Mouse (Mus musculus) liver, adult 2 months (tissue): ENCODE measurements around the gene Gm6583. TPM values are rescaled to one million over a fixed set of nuclear protein-coding genes. Genes with fewer than 3 reads are reported as not detected.

Experiments
- DNase-seq: peaks from one replicate; pipeline ENCODE4 v3.0.0-alpha.2; 2011; ENCODE audit warnings: low read depth, low spot score; ENCODE audit errors: extremely low read depth
- H3K27ac ChIP-seq: fragments of 200-500 bp; replicated peaks from 2 replicates; pipeline ENCODE4 v1.5.1; 2012; ENCODE audit warnings: low read depth, mild to moderate bottlenecking, control low read depth, inconsistent platforms, low read length; ENCODE audit not compliant: insufficient read depth
- H3K27me3 ChIP-seq: fragments of 200-500 bp; 2 replicates; pipeline ENCODE4 v1.6.1; 2012; ENCODE audit warnings: mild to moderate bottlenecking, moderate library complexity, low read length, inconsistent platforms; ENCODE audit not compliant: control insufficient read depth, insufficient read depth
- H3K36me3 ChIP-seq: fragments of 200-500 bp; 2 replicates; pipeline ENCODE4 v1.6.1; 2012; ENCODE audit warnings: low read length, inconsistent platforms; ENCODE audit not compliant: control insufficient read depth, insufficient read depth
- H3K4me1 ChIP-seq: fragments of 200-500 bp; 2 replicates; pipeline ENCODE4 v1.6.1; 2011; ENCODE audit warnings: low read length; ENCODE audit not compliant: control insufficient read depth, insufficient read depth
- H3K4me3 ChIP-seq: fragments of 200-500 bp; 2 replicates; pipeline ENCODE4 v1.5.1; 2011; ENCODE audit warnings: low read depth, mild to moderate bottlenecking, control low read depth, low read length, moderate library complexity; ENCODE audit not compliant: insufficient read depth
- H3K79me2 ChIP-seq: fragments of 200-500 bp; 2 replicates; pipeline ENCODE4 v1.6.1; 2012; ENCODE audit warnings: inconsistent platforms, mild to moderate bottlenecking, low read length, moderate library complexity; ENCODE audit not compliant: control insufficient read depth, insufficient read depth
- H3K9ac ChIP-seq: fragments of 200-500 bp; 2 replicates; pipeline ENCODE4 v1.6.1; 2012; ENCODE audit warnings: low read depth, mild to moderate bottlenecking, control low read depth, inconsistent platforms, low read length
- CTCF ChIP-seq: fragments of 200-500 bp; IDR thresholded peaks from 2 replicates; pipeline ENCODE4 v1.5.1; 2011; ENCODE audit warnings: low read depth, low read length, control low read depth
- POLR2A ChIP-seq: fragments of 200-500 bp; IDR thresholded peaks from 2 replicates; pipeline ENCODE4 v1.6.1; 2011; ENCODE audit warnings: low read length, control low read depth; ENCODE audit not compliant: insufficient read depth; ENCODE audit errors: extremely low read depth
- WGBS: fragments of 180-500 bp; shearing (Covaris S2); methylation state at CpG from one replicate; pipeline ENCODE4 v1.1.7; 2018; 5-methylcytosine and 5-hydroxymethylcytosine counted together
- polyA plus RNA-seq: library from polyadenylated mRNA; depleted of rRNA; stranded (reverse); fragments of >200 nt; gene quantifications from 2 replicates; pipeline ENCODE4 v1.2.3, GENCODE M21; 2012
- total RNA-seq: library from RNA; depleted of rRNA; stranded (reverse); fragments of >200 nt; gene quantifications from 2 replicates; pipeline ENCODE4 v1.2.3, GENCODE M21; 2014

Gm6583 gene
- total and polyA plus RNA-seq, 2 experiments, result 0.09 TPM; not detected in 1

- Histone ChIP-seq H3K4me3 (no peak overlapping the region), H3K9ac (no peak overlapping the region)
Observed at GRCm38 (mm10) chr5:112371933-112372332, 16.1 kb upstream of the Gm6583 start.

GRCm38 (mm10) chr5:112370236-112370813 is 14.5 kb upstream of the Gm6583 start:
- H3K4me3 ChIP-seq, result no peak overlapping the region
- DNase-seq, result no peak
- H3K4me1 ChIP-seq, result no peaks in the 10 kb centered on the region
- no peak overlapping the region for H3K9ac ChIP-seq
- WGBS, result 93% methylated on average over 12 of the region's 12 CpGs
- no peak overlapping the region for H3K27ac ChIP-seq
- peaks cover 6% of the 10 kb centered on the region; the same call in 1 of the 2 replicates for H3K36me3 ChIP-seq
- no peaks in the 10 kb centered on the region for H3K79me2 ChIP-seq
- H3K27me3 ChIP-seq, result no peaks in the 10 kb centered on the region
- TF ChIP-seq CTCF (no peak), POLR2A (no peak)

More at GRCm38 (mm10) chr5:112371933-112372332, 16.1 kb upstream of the Gm6583 start:
- H3K27ac ChIP-seq, result no peak overlapping the region
- H3K4me1 ChIP-seq, result no peaks in the 10 kb centered on the region
- no peaks in the 10 kb centered on the region for H3K79me2 ChIP-seq
- TF ChIP-seq POLR2A (no peak), CTCF (no peak)
- H3K27me3 ChIP-seq, result no peaks in the 10 kb centered on the region
- DNase-seq, result no peak
- H3K36me3 ChIP-seq, result peaks cover 4% of the 10 kb centered on the region; the same call in 1 of the 2 replicates
- 87% methylated on average over 7 of the region's 7 CpGs for WGBS

GRCm38 (mm10) chr5:112369326-112369725 is 13.5 kb upstream of the Gm6583 start:
- 89% methylated on average over 13 of the region's 13 CpGs for WGBS
- Histone ChIP-seq H3K4me1 (no peaks in the 10 kb centered on the region), H3K36me3 (peaks cover 6% of the 10 kb centered on the region; the same call in 1 of the 2 replicates), H3K9ac (no peak overlapping the region), H3K79me2 (no peaks in the 10 kb centered on the region), H3K27ac (no peak overlapping the region), H3K4me3 (no peak overlapping the region), H3K27me3 (no peaks in the 10 kb centered on the region)
- DNase-seq, result no peak
- TF ChIP-seq POLR2A (no peak), CTCF (no peak)

- Histone ChIP-seq H3K36me3 (peaks cover 10% of the 10 kb centered on the region; the same call in 1 of the 2 replicates), H3K79me2 (no peaks in the 10 kb centered on the region), H3K27me3 (no peaks in the 10 kb centered on the region), H3K4me3 (no peak overlapping the region), H3K27ac (no peak overlapping the region), H3K9ac (no peak overlapping the region), H3K4me1 (no peaks in the 10 kb centered on the region)
- DNase-seq, result no peak
- WGBS, result 95% methylated on average over 10 of the region's 10 CpGs
- TF ChIP-seq CTCF (no peak), POLR2A (no peak)
Observed at GRCm38 (mm10) chr5:112368666-112369065, 12.8 kb upstream of the Gm6583 start.

GRCm38 (mm10) chr5:112367929-112368328 is 12.1 kb upstream of the Gm6583 start:
- no peak for DNase-seq
- Histone ChIP-seq H3K79me2 (no peaks in the 10 kb centered on the region), H3K9ac (no peak overlapping the region), H3K27ac (no peak overlapping the region), H3K36me3 (peaks cover 10% of the 10 kb centered on the region; the same call in 1 of the 2 replicates), H3K4me3 (no peak overlapping the region), H3K4me1 (no peaks in the 10 kb centered on the region), H3K27me3 (no peaks in the 10 kb centered on the region)
- TF ChIP-seq POLR2A, result no peak
- TF ChIP-seq CTCF, result no peak
- 92% methylated on average over 12 of the region's 12 CpGs for whole genome bisulfite sequencing

GRCm38 (mm10) chr5:112367338-112367737 is 11.5 kb upstream of the Gm6583 start:
- DNase-seq, result no peak
- Histone ChIP-seq H3K27me3 (no peaks in the 10 kb centered on the region), H3K36me3 (peaks cover 10% of the 10 kb centered on the region; the same call in 1 of the 2 replicates), H3K4me3 (no peak overlapping the region), H3K27ac (no peak overlapping the region), H3K79me2 (no peaks in the 10 kb centered on the region), H3K4me1 (no peaks in the 10 kb centered on the region), H3K9ac (no peak overlapping the region)
- no peak for TF ChIP-seq CTCF
- TF ChIP-seq POLR2A, result no peak
- WGBS, result 88% methylated on average over 4 of the region's 4 CpGs
